Mouse (Mus musculus) kidney, postnatal 0 days (tissue): ENCODE results near the gene Trip11. TPM values are rescaled to one million over a fixed set of nuclear protein-coding genes. Genes with fewer than 3 reads are reported as not detected.

Experiments
- ATAC-seq: fragments of 200-750 bp; cut with Nextera tagmentation; replicated peaks from 2 replicates; pipeline ENCODE4 v1.8.0; 2017; ENCODE audit warnings: low read depth, moderate number of reproducible peaks, moderate TSS enrichment, moderate library complexity; ENCODE audit not compliant: low FRiP score
- DNase-seq: peaks from one replicate; pipeline ENCODE4 v3.0.0-alpha.2; 2016; ENCODE audit warnings: low spot score
- H3K27ac ChIP-seq: fragments of 300-500 bp; sonication (generic); 2 replicates; pipeline ENCODE4 v1.5.1; 2014; ENCODE audit warnings: mild to moderate bottlenecking
- H3K27me3 ChIP-seq: fragments of 300-500 bp; sonication (generic); 2 replicates; pipeline ENCODE4 v1.6.1; 2014; ENCODE audit warnings: low read length, mixed read lengths; ENCODE audit not compliant: insufficient read depth
- H3K36me3 ChIP-seq: fragments of 300-500 bp; sonication (generic); 2 replicates; pipeline ENCODE4 v1.6.1; 2014; ENCODE audit warnings: low read length, mixed read lengths; ENCODE audit not compliant: insufficient read depth
- H3K4me1 ChIP-seq: fragments of 300-500 bp; sonication (generic); replicated peaks from 2 replicates; pipeline ENCODE4 v1.6.1; 2014; ENCODE audit warnings: antibody characterized with exemption, low read length, mixed read lengths; ENCODE audit not compliant: insufficient read depth
- H3K4me2 ChIP-seq: fragments of 300-500 bp; sonication (generic); 2 replicates; pipeline ENCODE4 v1.6.1; 2014; ENCODE audit warnings: mild to moderate bottlenecking, low read length, moderate library complexity, mixed read lengths
- H3K4me3 ChIP-seq: fragments of 300-500 bp; sonication (generic); replicated peaks from 2 replicates; pipeline ENCODE4 v1.5.1; 2014; ENCODE audit warnings: low read depth, low read length
- H3K9ac ChIP-seq: fragments of 300-500 bp; sonication (generic); 2 replicates; pipeline ENCODE4 v1.6.1; 2014; ENCODE audit warnings: low read depth, low read length
- H3K9me3 ChIP-seq: fragments of 300-500 bp; sonication (generic); replicated peaks from 2 replicates; pipeline ENCODE4 v1.6.1; 2016; ENCODE audit warnings: low read length, inconsistent platforms, mixed read lengths
- CTCF ChIP-seq: IDR thresholded peaks from 2 replicates; pipeline ENCODE4 v1.5.1; 2016; ENCODE audit warnings: antibody characterized with exemption, low read depth, mild to moderate bottlenecking, moderate library complexity
- WGBS: fragments of 180-500 bp; shearing (Covaris S2); extraction: QIAGEN DNeasy Blood & Tissue Kit; methylation state at CpG from one replicate; pipeline ENCODE4 v1.1.7; 2014; 5-methylcytosine and 5-hydroxymethylcytosine counted together
- polyA plus RNA-seq: library from polyadenylated mRNA; unstranded; fragments of >200 nt; fragmentation: Nextera tagmentation; extraction: Ambion mirVana; gene quantifications from 2 replicates; pipeline ENCODE4 v1.2.1, GENCODE M21; 2015

The Trip11 gene
- polyA plus RNA-seq, 1 experiment from 2014 or later: 21.7 TPM

- Histone ChIP-seq H3K4me2 (no peak overlapping the region), H3K9ac (no peak overlapping the region), H3K4me3 (no peak overlapping the region), H3K36me3 (no peaks in the 10 kb centered on the region), H3K27ac (no peak overlapping the region), H3K4me1 (no peaks in the 10 kb centered on the region), H3K27me3 (no peaks in the 10 kb centered on the region), H3K9me3 (no peaks in the 10 kb centered on the region)
- DNase-seq: no peak
- TF ChIP-seq CTCF: no peak
- no peak for ATAC-seq
- WGBS: 89% methylated on average over 3 of the region's 3 CpGs
These were observed 123.3 kb downstream of the Trip11 start for GRCm38 (mm10) chr12:101789767-101790166.

DNA sequence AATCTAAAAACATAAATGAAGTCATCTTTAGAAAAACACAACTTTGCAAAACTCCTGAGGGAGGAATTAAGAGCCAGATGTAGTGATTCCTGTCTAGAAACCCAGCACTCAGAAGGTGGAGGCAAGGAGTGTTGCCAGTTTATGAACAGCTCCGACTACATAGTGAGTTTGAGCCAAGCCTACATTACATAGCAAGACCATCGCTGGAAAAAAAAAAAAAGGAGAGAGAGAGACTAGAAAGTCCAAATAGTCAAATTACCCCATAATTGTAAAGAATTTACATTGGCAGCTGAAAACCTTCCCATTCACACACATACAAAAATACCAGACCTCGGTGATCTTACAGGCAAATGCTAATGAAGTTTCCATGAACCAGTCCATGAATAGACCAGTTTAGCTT lies 123.8 kb downstream of the Trip11 start:
- ATAC-seq (no peak), DNase-seq (no peak)
- Histone ChIP-seq H3K4me2 (no peak overlapping the region), H3K27me3 (no peaks in the 10 kb centered on the region), H3K27ac (no peak overlapping the region), H3K4me1 (no peaks in the 10 kb centered on the region), H3K4me3 (no peak overlapping the region), H3K9me3 (no peaks in the 10 kb centered on the region), H3K36me3 (no peaks in the 10 kb centered on the region), H3K9ac (no peak overlapping the region)
- TF ChIP-seq CTCF: no peak
- WGBS: 75% methylated on average over 3 of the region's 3 CpGs

Other genes starting within 250 kb of the Trip11 start
- 0.37 and 0.58 TPM in 2 replicates for gene Tc2n, start 194.7 kb downstream of the Trip11 start, polyA plus RNA-seq
- gene Fbln5, start 94.2 kb downstream of the Trip11 start, polyA plus RNA-seq: 162 and 187 TPM in 2 replicates
- gene Atxn3, start 45.0 kb upstream of the Trip11 start, polyA plus RNA-seq: 13.1 and 13.9 TPM in 2 replicates
- 21.7 and 23.9 TPM in 2 replicates for gene Cpsf2, start 62.7 kb upstream of the Trip11 start, polyA plus RNA-seq
- gene Slc24a4, start 215.5 kb upstream of the Trip11 start, polyA plus RNA-seq: not detected in 2 replicates